Mouse (Mus musculus): ENCODE data around the gene Gdf15. TPM values are rescaled to one million over a fixed set of nuclear protein-coding genes. Genes with fewer than 3 reads are reported as not detected.

The Gdf15 gene
- polyA plus RNA-seq, 1 experiment, result 1.9 TPM

- Histone ChIP-seq H3K9ac (ENCODE audit: low read depth, poor library complexity, severe bottlenecking) (peak overlapping the region; percentile 81), H3K27me3 (ENCODE audit: control insufficient read depth, insufficient read depth, low read length, poor library complexity, severe bottlenecking) (no peaks in the 10 kb centered on the region), H3K9me3 (replicated peaks; ENCODE audit: control insufficient read depth, insufficient read depth, low read length, poor library complexity, severe bottlenecking) (no peaks in the 10 kb centered on the region), H3K4me1 (ENCODE audit: control insufficient read depth, insufficient read depth, low read length) (peaks cover 7% of the 10 kb centered on the region), H3K27ac (ENCODE audit: insufficient read depth, low read length) (peak overlapping the region; percentile 95), H3K36me3 (ENCODE audit: control insufficient read depth, insufficient read depth, low read length, poor library complexity, severe bottlenecking) (peaks cover 20% of the 10 kb centered on the region; the same call in 1 of the 2 replicates), H3K4me3 (ENCODE audit: low read depth, low read length) (no peak overlapping the region)
- TF ChIP-seq EP300 (IDR thresholded peaks at IDR 0.05; ENCODE audit: insufficient read depth, low read depth, low read length), result no peak
- TF ChIP-seq POLR2A (IDR thresholded peaks at IDR 0.05; ENCODE audit: insufficient read depth, low read length), result no peak
- no peak for TF ChIP-seq CTCF (IDR thresholded peaks at IDR 0.05; ENCODE audit: low read depth, low read length)
Measured at GRCm38 (mm10) chr8:70675336-70675735, 43.1 kb upstream of the Gdf15 start.

- H3K36me3 ChIP-seq (ENCODE audit: control insufficient read depth, insufficient read depth, low read length, poor library complexity, severe bottlenecking), result peaks cover 19% of the 10 kb centered on the region; the same call in 1 of the 2 replicates
- peak overlapping the region; percentile 78 for H3K4me3 ChIP-seq (ENCODE audit: low read depth, low read length)
- no peak for TF ChIP-seq CTCF (IDR thresholded peaks at IDR 0.05; ENCODE audit: low read depth, low read length)
- TF ChIP-seq POLR2A (IDR thresholded peaks at IDR 0.05; ENCODE audit: insufficient read depth, low read length), result no peak
- no peak for TF ChIP-seq EP300 (IDR thresholded peaks at IDR 0.05; ENCODE audit: insufficient read depth, low read depth, low read length)
- no peaks in the 10 kb centered on the region for H3K9me3 ChIP-seq (replicated peaks; ENCODE audit: control insufficient read depth, insufficient read depth, low read length, poor library complexity, severe bottlenecking)
- H3K4me1 ChIP-seq (ENCODE audit: control insufficient read depth, insufficient read depth, low read length), result peaks cover 6% of the 10 kb centered on the region
- H3K9ac ChIP-seq (ENCODE audit: low read depth, poor library complexity, severe bottlenecking), result peak overlapping the region; percentile 81
- H3K27me3 ChIP-seq (ENCODE audit: control insufficient read depth, insufficient read depth, low read length, poor library complexity, severe bottlenecking), result no peaks in the 10 kb centered on the region
- H3K27ac ChIP-seq (ENCODE audit: insufficient read depth, low read length), result peak overlapping the region; percentile 95
Measured at GRCm38 (mm10) chr8:70674716-70675115, 42.5 kb upstream of the Gdf15 start.

GRCm38 (mm10) chr8:70674109-70674508, 41.9 kb upstream of the Gdf15 start:
- Histone ChIP-seq H3K27me3 (ENCODE audit: control insufficient read depth, insufficient read depth, low read length, poor library complexity, severe bottlenecking) (no peaks in the 10 kb centered on the region), H3K9ac (ENCODE audit: low read depth, poor library complexity, severe bottlenecking) (peak overlapping the region; percentile 81)

GRCm38 (mm10) chr8:70673079-70673856, 41.0 kb upstream of the Gdf15 start, which contains the start of gene Lsm4:
TSS of gene Lsm4 (plus strand) at chr8:70673248.
- Histone ChIP-seq H3K36me3 (ENCODE audit: control insufficient read depth, insufficient read depth, low read length, poor library complexity, severe bottlenecking) (peaks cover 5% of the 10 kb centered on the region; the same call in 1 of the 2 replicates), H3K4me1 (ENCODE audit: control insufficient read depth, insufficient read depth, low read length) (peaks cover 3% of the 10 kb centered on the region), H3K9ac (ENCODE audit: low read depth, poor library complexity, severe bottlenecking) (peak within 1 kb of the TSS; percentile 81), H3K27me3 (ENCODE audit: control insufficient read depth, insufficient read depth, low read length, poor library complexity, severe bottlenecking) (no peaks in the 10 kb centered on the region), H3K4me3 (ENCODE audit: low read depth, low read length) (peak within 1 kb of the TSS; percentile 78), H3K9me3 (replicated peaks; ENCODE audit: control insufficient read depth, insufficient read depth, low read length, poor library complexity, severe bottlenecking) (no peaks in the 10 kb centered on the region), H3K27ac (ENCODE audit: insufficient read depth, low read length) (peak within 1 kb of the TSS; percentile 95)
- TF ChIP-seq EP300 (IDR thresholded peaks at IDR 0.05; ENCODE audit: insufficient read depth, low read depth, low read length), result 0 out of 2 replicates have a peak, but pooled peaks have one; percentile 35
- peak; percentile 91 for TF ChIP-seq POLR2A (IDR thresholded peaks at IDR 0.05; ENCODE audit: insufficient read depth, low read length)
- peak; percentile 72 for TF ChIP-seq CTCF (IDR thresholded peaks at IDR 0.05; ENCODE audit: low read depth, low read length)

More at GRCm38 (mm10) chr8:70674109-70674508, 41.9 kb upstream of the Gdf15 start:
- H3K27ac ChIP-seq (ENCODE audit: insufficient read depth, low read length), result peak overlapping the region; percentile 95
- H3K36me3 ChIP-seq (ENCODE audit: control insufficient read depth, insufficient read depth, low read length, poor library complexity, severe bottlenecking), result peaks cover 13% of the 10 kb centered on the region; the same call in 1 of the 2 replicates
- no peaks in the 10 kb centered on the region for H3K9me3 ChIP-seq (replicated peaks; ENCODE audit: control insufficient read depth, insufficient read depth, low read length, poor library complexity, severe bottlenecking)
- TF ChIP-seq EP300 (IDR thresholded peaks at IDR 0.05; ENCODE audit: insufficient read depth, low read depth, low read length) (0 out of 2 replicates have a peak, but pooled peaks have one; percentile 8), CTCF (IDR thresholded peaks at IDR 0.05; ENCODE audit: low read depth, low read length) (no peak)
- H3K4me1 ChIP-seq (ENCODE audit: control insufficient read depth, insufficient read depth, low read length), result peaks cover 3% of the 10 kb centered on the region
- H3K4me3 ChIP-seq (ENCODE audit: low read depth, low read length), result peak overlapping the region; percentile 78

- Histone ChIP-seq H3K9ac (ENCODE audit: low read depth, poor library complexity, severe bottlenecking) (peak overlapping the region; percentile 80), H3K27me3 (ENCODE audit: control insufficient read depth, insufficient read depth, low read length, poor library complexity, severe bottlenecking) (no peaks in the 10 kb centered on the region), H3K4me1 (ENCODE audit: control insufficient read depth, insufficient read depth, low read length) (peaks cover 3% of the 10 kb centered on the region), H3K9me3 (replicated peaks; ENCODE audit: control insufficient read depth, insufficient read depth, low read length, poor library complexity, severe bottlenecking) (no peaks in the 10 kb centered on the region), H3K27ac (ENCODE audit: insufficient read depth, low read length) (peak overlapping the region; percentile 83), H3K36me3 (ENCODE audit: control insufficient read depth, insufficient read depth, low read length, poor library complexity, severe bottlenecking) (peaks cover 4% of the 10 kb centered on the region; the same call in 1 of the 2 replicates), H3K4me3 (ENCODE audit: low read depth, low read length) (peak overlapping the region; percentile 64)
- TF ChIP-seq EP300 (IDR thresholded peaks at IDR 0.05; ENCODE audit: insufficient read depth, low read depth, low read length), result no peak
Measured at GRCm38 (mm10) chr8:70672325-70673078, 40.2 kb upstream of the Gdf15 start.
